Mouse (Mus musculus): ENCODE measurements around the gene Nudt8. TPM values are rescaled to one million over a fixed set of nuclear protein-coding genes. Genes with fewer than 3 reads are reported as not detected.
"Not testable (repeated sequence)": the region's sequence is repeated elsewhere in the genome, so short reads cannot be mapped to it uniquely, and the experiment has no call there.

Gene Nudt8
- polyA plus RNA-seq, 1 experiment from 2014 or later, result 22.0 TPM

DNA sequence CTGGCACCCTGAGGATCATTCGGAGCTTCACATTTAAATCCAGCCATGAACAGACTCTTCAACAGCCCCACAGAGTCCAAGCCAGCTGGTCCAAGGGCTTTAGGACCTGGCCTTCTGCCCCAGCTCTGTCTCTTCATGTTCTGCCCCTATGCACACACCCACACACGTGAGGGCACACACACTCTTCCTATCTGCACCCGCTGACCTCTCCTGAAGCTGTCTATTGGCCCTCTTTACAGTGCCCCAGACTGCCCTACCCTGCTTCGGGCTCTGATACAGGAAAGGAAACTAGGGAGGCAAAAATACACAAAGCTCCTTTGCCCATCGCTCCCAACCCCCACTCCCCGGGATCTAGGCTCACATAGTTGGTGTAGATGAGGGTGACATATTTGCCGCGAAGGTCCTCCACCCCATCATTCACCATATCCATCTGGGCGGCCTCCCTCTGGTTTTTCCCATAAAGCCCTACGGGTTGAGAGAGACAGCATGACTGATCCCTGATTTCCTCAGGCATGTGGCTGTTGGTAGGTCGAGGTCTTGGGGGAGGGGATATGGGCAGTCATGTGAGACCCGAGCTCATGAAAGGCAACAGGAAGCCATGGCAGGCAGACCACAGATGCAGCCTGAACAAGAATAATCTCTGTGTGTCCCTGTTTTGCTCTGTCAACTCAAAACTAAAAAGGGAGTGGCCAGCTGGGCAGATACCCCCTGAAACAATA is 36.1 kb downstream of the Nudt8 start:
- Histone ChIP-seq H3K36me3 (ENCODE audit: control insufficient read depth, insufficient read depth, low read length) (peaks cover 3% of the 10 kb centered on the region; the same call in 1 of the 2 replicates), H3K9me3 (ENCODE audit: control insufficient read depth, low read length) (no peaks in the 10 kb centered on the region), H3K27ac (ENCODE audit: low read length) (no peak overlapping the region), H3K9ac (ENCODE audit: low read length) (no peak overlapping the region), H3K4me1 (replicated peaks; ENCODE audit: control insufficient read depth, insufficient read depth, low read length) (peaks cover 10% of the 10 kb centered on the region), H3K27me3 (ENCODE audit: control insufficient read depth, insufficient read depth, low read depth, low read length) (no peaks in the 10 kb centered on the region), H3K4me2 (ENCODE audit: low read depth, low read length) (no peak overlapping the region), H3K4me3 (ENCODE audit: low read length) (no peak overlapping the region)
- no peak for ATAC-seq (ENCODE audit: low read depth)
- 68% methylated on average over 12 of the region's 12 CpGs for WGBS

DNA sequence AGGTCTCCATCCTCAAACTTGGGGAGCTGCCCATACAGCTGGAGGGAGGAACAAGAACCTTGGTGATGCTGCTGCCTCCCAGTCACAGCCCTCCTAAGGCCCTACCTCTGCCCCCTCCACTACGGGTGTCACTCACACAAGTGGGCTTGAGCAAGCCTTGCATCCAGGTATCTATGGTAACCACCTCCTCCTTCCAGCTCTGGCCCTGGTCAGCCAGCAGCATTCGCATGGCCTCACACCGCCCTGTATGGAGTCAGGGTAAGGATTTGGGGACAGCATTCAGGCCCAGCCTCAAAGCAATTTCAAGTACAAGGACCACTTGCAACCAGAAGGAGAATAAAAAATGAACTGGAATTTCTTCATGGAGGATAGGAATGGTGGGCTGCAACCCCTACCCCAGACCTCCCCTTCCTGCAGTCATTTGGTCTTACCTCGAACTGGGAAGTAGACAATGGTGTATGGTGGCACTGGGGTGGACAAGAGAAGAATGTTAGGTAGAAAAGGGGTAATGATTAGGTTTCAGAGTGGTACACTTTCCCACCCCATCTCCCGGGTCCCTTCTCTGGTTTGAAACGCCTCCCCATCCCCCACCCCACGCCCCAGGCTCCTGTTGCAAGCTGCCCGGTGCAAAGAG is 36.9 kb downstream of the Nudt8 start:
- ATAC-seq (ENCODE audit: low read depth), result peak; percentile 40
- Histone ChIP-seq H3K9ac (ENCODE audit: low read length) (peak overlapping the region; percentile 92), H3K4me2 (ENCODE audit: low read depth, low read length) (peak overlapping the region; percentile 81), H3K27ac (ENCODE audit: low read length) (peak overlapping the region; percentile 82), H3K4me3 (ENCODE audit: low read length) (peak overlapping the region; percentile 86)
- not testable (repeated sequence) for H3K27me3 ChIP-seq (ENCODE audit: control insufficient read depth, insufficient read depth, low read depth, low read length); H3K9me3 ChIP-seq (ENCODE audit: control insufficient read depth, low read length); H3K36me3 ChIP-seq (ENCODE audit: control insufficient read depth, insufficient read depth, low read length); H3K4me1 ChIP-seq (replicated peaks; ENCODE audit: control insufficient read depth, insufficient read depth, low read length)
- WGBS, result 22% methylated on average over 7 of the region's 8 CpGs

DNA sequence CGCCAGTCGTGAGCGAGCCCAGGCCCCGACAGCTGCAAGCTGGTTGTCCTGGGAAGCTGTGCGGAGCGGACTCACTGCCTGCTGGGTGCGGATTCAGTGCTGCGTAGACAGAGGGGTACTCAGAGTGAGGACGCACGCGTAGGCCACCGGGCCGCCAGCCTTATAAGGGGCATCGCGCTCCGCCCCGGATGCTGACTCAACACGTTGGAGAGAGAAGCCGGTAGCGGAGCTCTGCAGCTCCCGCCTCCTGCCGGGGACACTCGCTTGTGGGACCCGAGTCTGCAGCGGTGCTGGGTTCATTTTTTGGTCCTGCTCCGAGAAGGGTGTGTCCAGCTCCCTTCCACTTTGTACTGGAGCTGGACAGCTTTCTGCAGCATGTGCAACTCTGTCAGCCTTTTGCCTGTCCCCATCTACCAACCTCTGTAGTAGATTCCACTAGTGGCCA is 37.4 kb downstream of the Nudt8 start, which contains the start of gene Gstp1:
Gene Gstp1, minus strand, starts transcription at position 198 of the 445 bp plus-strand sequence.
- H3K4me2 ChIP-seq (ENCODE audit: low read depth, low read length), result peak within 1 kb of the TSS; percentile 81
- peak; percentile 93 for ATAC-seq (ENCODE audit: low read depth)
- 0% methylated on average over 26 of the region's 26 CpGs for WGBS
- H3K9me3 ChIP-seq (ENCODE audit: control insufficient read depth, low read length), result no peaks in the 10 kb centered on the region
- H3K4me1 ChIP-seq (replicated peaks; ENCODE audit: control insufficient read depth, insufficient read depth, low read length), result peaks cover 10% of the 10 kb centered on the region
- H3K9ac ChIP-seq (ENCODE audit: low read length), result peak within 1 kb of the TSS; percentile 92
- peak within 1 kb of the TSS; percentile 82 for H3K27ac ChIP-seq (ENCODE audit: low read length)
- peaks cover 3% of the 10 kb centered on the region; the same call in 1 of the 2 replicates for H3K36me3 ChIP-seq (ENCODE audit: control insufficient read depth, insufficient read depth, low read length)
- peak within 1 kb of the TSS; percentile 86 for H3K4me3 ChIP-seq (ENCODE audit: low read length)
- H3K27me3 ChIP-seq (ENCODE audit: control insufficient read depth, insufficient read depth, low read depth, low read length), result no peaks in the 10 kb centered on the region

DNA sequence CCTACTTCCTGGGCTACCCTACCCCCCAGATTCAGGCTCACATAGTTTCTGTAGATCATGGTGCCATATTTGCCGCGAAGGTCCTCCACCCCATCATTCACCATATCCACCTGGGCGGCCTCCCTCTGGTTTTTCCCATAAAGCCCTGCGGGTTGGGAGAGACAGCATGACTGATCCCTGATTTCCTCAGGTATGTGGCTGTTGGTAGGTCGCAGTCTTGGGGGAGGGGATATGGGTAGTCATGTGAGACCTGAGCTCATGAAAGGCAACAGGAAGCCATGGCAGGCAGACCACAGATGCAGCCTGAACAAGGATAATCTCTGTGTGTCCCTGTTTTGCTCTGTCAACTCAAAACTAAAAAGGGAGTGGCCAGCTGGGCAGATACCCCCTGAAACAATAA is 40.6 kb downstream of the Nudt8 start:
- not testable (repeated sequence) for H3K9ac ChIP-seq (ENCODE audit: low read length); H3K4me3 ChIP-seq (ENCODE audit: low read length); H3K4me2 ChIP-seq (ENCODE audit: low read depth, low read length); ATAC-seq (ENCODE audit: low read depth); H3K9me3 ChIP-seq (ENCODE audit: control insufficient read depth, low read length); H3K27me3 ChIP-seq (ENCODE audit: control insufficient read depth, insufficient read depth, low read depth, low read length); H3K36me3 ChIP-seq (ENCODE audit: control insufficient read depth, insufficient read depth, low read length); H3K27ac ChIP-seq (ENCODE audit: low read length)
- H3K4me1 ChIP-seq (replicated peaks; ENCODE audit: control insufficient read depth, insufficient read depth, low read length), result peaks cover 14% of the 10 kb centered on the region
- WGBS, result 83% methylated on average over 5 of the region's 5 CpGs

DNA sequence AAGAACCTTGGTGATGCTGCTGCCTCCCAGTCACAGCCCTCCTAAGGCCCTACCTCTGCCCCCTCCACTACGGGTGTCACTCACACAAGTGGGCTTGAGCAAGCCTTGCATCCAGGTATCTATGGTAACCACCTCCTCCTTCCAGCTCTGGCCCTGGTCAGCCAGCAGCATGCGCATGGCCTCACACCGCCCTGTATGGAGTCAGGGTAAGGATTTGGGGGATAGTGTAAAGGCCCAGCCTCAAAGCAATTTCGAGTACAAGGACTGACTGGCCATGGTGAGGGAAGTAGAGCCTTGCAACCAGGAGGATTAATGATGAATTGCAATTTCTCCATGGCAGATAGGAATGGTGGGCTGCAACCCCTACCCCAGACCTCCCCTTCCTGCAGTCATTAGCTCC is 41.1 kb downstream of the Nudt8 start:
- not testable (repeated sequence) for H3K27me3 ChIP-seq (ENCODE audit: control insufficient read depth, insufficient read depth, low read depth, low read length); H3K4me3 ChIP-seq (ENCODE audit: low read length); H3K27ac ChIP-seq (ENCODE audit: low read length); H3K36me3 ChIP-seq (ENCODE audit: control insufficient read depth, insufficient read depth, low read length); H3K9ac ChIP-seq (ENCODE audit: low read length); ATAC-seq (ENCODE audit: low read depth); H3K4me2 ChIP-seq (ENCODE audit: low read depth, low read length); H3K9me3 ChIP-seq (ENCODE audit: control insufficient read depth, low read length)
- 80% methylated on average over 3 of the region's 4 CpGs for WGBS
- H3K4me1 ChIP-seq (replicated peaks; ENCODE audit: control insufficient read depth, insufficient read depth, low read length), result peaks cover 14% of the 10 kb centered on the region

DNA sequence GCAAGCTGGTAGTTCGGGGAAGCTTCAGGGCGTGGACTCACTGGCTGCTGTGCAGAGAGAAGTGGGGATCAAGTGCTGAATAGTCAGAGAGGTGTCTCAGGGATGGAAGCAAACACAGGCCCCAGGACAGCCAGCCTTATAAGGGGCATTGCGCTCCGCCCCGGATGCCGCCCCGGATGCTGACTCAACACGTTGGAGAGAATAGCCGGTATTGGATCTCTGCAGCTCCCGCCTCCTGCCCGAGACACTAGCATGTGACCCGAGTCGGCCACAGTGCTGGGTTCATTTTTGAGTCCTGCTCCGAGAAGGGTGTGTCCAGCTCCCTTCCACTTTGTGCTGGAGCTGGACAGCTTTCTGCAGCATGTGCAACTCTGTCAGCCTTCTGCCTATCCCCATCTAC is 41.7 kb downstream of the Nudt8 start:
- no peaks in the 10 kb centered on the region for H3K27me3 ChIP-seq (ENCODE audit: control insufficient read depth, insufficient read depth, low read depth, low read length)
- no peak overlapping the region for H3K9ac ChIP-seq (ENCODE audit: low read length)
- H3K27ac ChIP-seq (ENCODE audit: low read length), result no peak overlapping the region
- H3K36me3 ChIP-seq (ENCODE audit: control insufficient read depth, insufficient read depth, low read length), result no peaks in the 10 kb centered on the region
- no peaks in the 10 kb centered on the region for H3K9me3 ChIP-seq (ENCODE audit: control insufficient read depth, low read length)
- WGBS, result 61% methylated on average over 14 of the region's 14 CpGs
- H3K4me1 ChIP-seq (replicated peaks; ENCODE audit: control insufficient read depth, insufficient read depth, low read length), result peaks cover 11% of the 10 kb centered on the region
- no peak for ATAC-seq (ENCODE audit: low read depth)
- H3K4me2 ChIP-seq (ENCODE audit: low read depth, low read length), result no peak overlapping the region
- H3K4me3 ChIP-seq (ENCODE audit: low read length), result no peak overlapping the region

DNA sequence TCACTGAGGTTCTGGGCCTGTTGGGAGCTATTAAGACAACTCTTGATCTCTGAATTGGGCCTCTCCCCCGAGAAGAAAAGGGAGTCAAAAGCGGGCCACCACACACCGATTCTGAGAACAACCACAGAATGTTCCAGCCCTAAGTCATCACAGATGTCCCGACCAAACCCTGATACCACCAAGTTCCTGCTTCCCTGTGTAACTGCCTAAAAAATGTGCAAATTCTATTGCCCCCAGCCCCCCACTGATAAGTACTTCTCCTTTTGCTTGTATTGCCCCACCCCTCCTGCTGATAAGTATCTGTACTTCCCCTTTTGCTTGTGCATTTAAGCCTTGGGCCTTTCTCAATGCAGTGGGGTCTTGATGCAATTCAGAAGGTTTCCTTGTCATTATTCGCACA is 43.7 kb downstream of the Nudt8 start:
- not testable (repeated sequence) for H3K27ac ChIP-seq (ENCODE audit: low read length); H3K4me1 ChIP-seq (replicated peaks; ENCODE audit: control insufficient read depth, insufficient read depth, low read length); H3K9me3 ChIP-seq (ENCODE audit: control insufficient read depth, low read length); H3K9ac ChIP-seq (ENCODE audit: low read length); H3K27me3 ChIP-seq (ENCODE audit: control insufficient read depth, insufficient read depth, low read depth, low read length); H3K4me3 ChIP-seq (ENCODE audit: low read length); H3K36me3 ChIP-seq (ENCODE audit: control insufficient read depth, insufficient read depth, low read length); H3K4me2 ChIP-seq (ENCODE audit: low read depth, low read length); ATAC-seq (ENCODE audit: low read depth)
- WGBS, result 68% methylated on average over 5 of the region's 5 CpGs

DNA sequence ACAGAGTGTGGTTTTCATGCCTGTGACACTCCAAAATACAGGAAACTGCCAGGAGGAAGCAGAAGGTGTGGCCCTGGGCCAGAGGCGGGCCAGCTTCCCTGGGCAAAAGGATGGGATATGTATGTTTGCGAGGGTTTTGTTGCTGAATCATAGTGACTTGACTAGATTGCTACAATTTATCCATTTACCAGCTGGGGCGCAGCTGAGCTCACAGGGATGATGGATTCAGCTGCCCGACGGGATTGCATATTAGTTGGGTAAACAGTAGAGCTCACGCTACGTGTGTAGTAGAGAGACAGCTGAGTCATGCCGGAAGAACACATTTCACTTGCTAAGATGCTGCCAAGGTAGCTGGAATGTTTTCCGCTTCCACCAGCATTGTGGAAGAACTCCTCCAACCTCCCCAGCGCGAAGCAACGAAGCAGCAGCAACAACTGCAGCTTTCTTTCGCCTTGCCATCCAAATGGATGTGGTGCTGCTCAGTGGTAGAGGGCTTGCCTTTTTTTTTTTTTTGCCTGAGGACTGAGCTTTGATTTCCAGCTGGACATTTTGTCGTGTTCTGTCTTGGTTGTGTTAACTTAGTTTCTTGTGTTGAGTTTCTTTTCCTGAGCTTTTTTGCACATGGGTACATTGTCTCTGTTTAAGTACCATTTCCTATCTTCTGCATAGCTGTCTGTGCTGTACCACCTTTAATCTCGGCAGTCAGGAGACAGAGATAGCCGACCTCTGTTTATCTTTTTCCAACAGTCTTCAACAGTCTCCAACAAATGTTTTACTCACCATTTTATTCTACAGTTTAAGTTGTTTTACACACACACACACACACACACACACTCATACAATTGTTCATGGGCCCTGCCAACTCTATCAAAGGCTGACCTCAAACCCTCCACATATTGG is 45.8 kb downstream of the Nudt8 start, which contains the start of gene Gstp2:
Gene Gstp2, minus strand, starts transcription at position 58 of the 900 bp plus-strand sequence.
- ATAC-seq (ENCODE audit: low read depth), result peak; percentile 90
- 22% methylated on average over 16 of the region's 16 CpGs for WGBS
- Histone ChIP-seq H3K9me3 (ENCODE audit: control insufficient read depth, low read length) (no peaks in the 10 kb centered on the region), H3K4me2 (ENCODE audit: low read depth, low read length) (peak within 1 kb of the TSS; percentile 47), H3K9ac (ENCODE audit: low read length) (no peak within 1 kb of the TSS), H3K4me3 (ENCODE audit: low read length) (0 out of 2 replicates have a peak within 1 kb of the TSS, but pooled peaks have one; percentile 8), H3K27me3 (ENCODE audit: control insufficient read depth, insufficient read depth, low read depth, low read length) (no peaks in the 10 kb centered on the region), H3K36me3 (ENCODE audit: control insufficient read depth, insufficient read depth, low read length) (no peaks in the 10 kb centered on the region), H3K27ac (ENCODE audit: low read length) (no peak within 1 kb of the TSS), H3K4me1 (replicated peaks; ENCODE audit: control insufficient read depth, insufficient read depth, low read length) (peaks cover 4% of the 10 kb centered on the region)

DNA sequence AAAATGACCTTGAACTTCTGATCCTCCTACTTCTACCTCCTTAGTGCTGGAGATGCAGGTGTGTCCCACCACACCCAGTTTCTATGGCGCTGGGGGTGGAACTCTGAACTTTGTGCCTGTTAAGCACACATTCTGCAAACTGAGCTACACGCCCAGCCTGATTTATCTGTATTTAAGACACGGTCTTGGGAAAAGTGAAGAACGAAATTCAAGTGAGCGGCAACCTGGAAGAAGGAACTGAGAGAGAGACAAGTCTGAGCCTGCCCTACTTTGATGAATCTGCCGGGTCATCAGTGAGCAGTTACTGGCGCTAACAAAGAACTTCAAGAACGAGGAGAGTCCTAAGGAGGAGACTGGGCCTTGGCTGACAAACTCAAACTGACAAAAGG is 46.5 kb downstream of the Nudt8 start:
- WGBS, result 65% methylated on average over 8 of the region's 8 CpGs
- no peak overlapping the region for H3K9ac ChIP-seq (ENCODE audit: low read length)
- H3K27ac ChIP-seq (ENCODE audit: low read length), result no peak overlapping the region
- peaks cover 4% of the 10 kb centered on the region for H3K4me1 ChIP-seq (replicated peaks; ENCODE audit: control insufficient read depth, insufficient read depth, low read length)
- no peak overlapping the region for H3K4me2 ChIP-seq (ENCODE audit: low read depth, low read length)
- H3K36me3 ChIP-seq (ENCODE audit: control insufficient read depth, insufficient read depth, low read length), result no peaks in the 10 kb centered on the region
- H3K27me3 ChIP-seq (ENCODE audit: control insufficient read depth, insufficient read depth, low read depth, low read length), result no peaks in the 10 kb centered on the region
- no peak for ATAC-seq (ENCODE audit: low read depth)
- no peak overlapping the region for H3K4me3 ChIP-seq (ENCODE audit: low read length)
- no peaks in the 10 kb centered on the region for H3K9me3 ChIP-seq (ENCODE audit: control insufficient read depth, low read length)

Measured in lung, embryonic 16.5 days (tissue).